Mouse (Mus musculus): ENCODE data around the gene Kpna7. TPM values are rescaled to one million over a fixed set of nuclear protein-coding genes. Genes with fewer than 3 reads are reported as not detected.
A peak's percentile ranks its signal among the peaks of the same experiment; 100 is the strongest.
"Not testable (repeated sequence)": the region's sequence is repeated elsewhere in the genome, so short reads cannot be mapped to it uniquely, and the experiment has no call there.

Kpna7 gene
- polyA plus RNA-seq, 1 experiment = not detected

- no peak for TF ChIP-seq CTCF (IDR thresholded peaks at IDR 0.05; ENCODE audit: borderline replicate concordance, insufficient read depth, low read depth, low read length)
- no peak for TF ChIP-seq POLR2A (IDR thresholded peaks at IDR 0.05; ENCODE audit: borderline replicate concordance, insufficient read depth, low read length)
- H3K4me1 ChIP-seq (ENCODE audit: control insufficient read depth, insufficient read depth, low read length) = no peaks in the 10 kb centered on the region
- H3K27me3 ChIP-seq (ENCODE audit: control insufficient read depth, insufficient read depth, low read length) = no peaks in the 10 kb centered on the region
- peak within 1 kb of the TSS; percentile 24 for H3K4me3 ChIP-seq (replicated peaks; ENCODE audit: insufficient read depth, low read depth, low read length)
- WGBS = 2% methylated on average over 53 of the region's 53 CpGs
- H3K27ac ChIP-seq (ENCODE audit: insufficient read depth, low read length) = no peak within 1 kb of the TSS
- DNase-seq = no peak
Observed at GRCm38 (mm10) chr5:145114071-145114605, 30.3 kb upstream of the Kpna7 start, which contains the start of gene Arpc1b. Gene Arpc1b, plus strand, starts transcription at chr5:145114215.

GRCm38 (mm10) chr5:145113416-145113815 is 29.6 kb upstream of the Kpna7 start:
- H3K4me3 ChIP-seq (replicated peaks; ENCODE audit: insufficient read depth, low read depth, low read length) = no peak overlapping the region
- DNase-seq = no peak
- no peak overlapping the region for H3K27ac ChIP-seq (ENCODE audit: insufficient read depth, low read length)
- no peaks in the 10 kb centered on the region for H3K4me1 ChIP-seq (ENCODE audit: control insufficient read depth, insufficient read depth, low read length)
- no peaks in the 10 kb centered on the region for H3K27me3 ChIP-seq (ENCODE audit: control insufficient read depth, insufficient read depth, low read length)
- WGBS = 50% methylated on average over 2 of the region's 2 CpGs
- TF ChIP-seq POLR2A (IDR thresholded peaks at IDR 0.05; ENCODE audit: borderline replicate concordance, insufficient read depth, low read length) (no peak), CTCF (IDR thresholded peaks at IDR 0.05; ENCODE audit: borderline replicate concordance, insufficient read depth, low read depth, low read length) (no peak)

GRCm38 (mm10) chr5:145112566-145112965 is 28.7 kb upstream of the Kpna7 start:
- Histone ChIP-seq H3K27ac (ENCODE audit: insufficient read depth, low read length) (no peak overlapping the region), H3K27me3 (ENCODE audit: control insufficient read depth, insufficient read depth, low read length) (no peaks in the 10 kb centered on the region), H3K4me3 (replicated peaks; ENCODE audit: insufficient read depth, low read depth, low read length) (no peak overlapping the region), H3K4me1 (ENCODE audit: control insufficient read depth, insufficient read depth, low read length) (no peaks in the 10 kb centered on the region)
- TF ChIP-seq POLR2A (IDR thresholded peaks at IDR 0.05; ENCODE audit: borderline replicate concordance, insufficient read depth, low read length) (no peak), CTCF (IDR thresholded peaks at IDR 0.05; ENCODE audit: borderline replicate concordance, insufficient read depth, low read depth, low read length) (no peak)
- no peak for DNase-seq
- 75% methylated on average over 8 of the region's 8 CpGs for WGBS

- no peak for TF ChIP-seq CTCF (IDR thresholded peaks at IDR 0.05; ENCODE audit: borderline replicate concordance, insufficient read depth, low read depth, low read length)
- DNase-seq = no peak
- H3K4me1 ChIP-seq (ENCODE audit: control insufficient read depth, insufficient read depth, low read length) = no peaks in the 10 kb centered on the region
- H3K27ac ChIP-seq (ENCODE audit: insufficient read depth, low read length) = no peak overlapping the region
- H3K4me3 ChIP-seq (replicated peaks; ENCODE audit: insufficient read depth, low read depth, low read length) = no peak overlapping the region
- 90% methylated on average over 6 of the region's 6 CpGs for whole genome bisulfite sequencing
- no peaks in the 10 kb centered on the region for H3K27me3 ChIP-seq (ENCODE audit: control insufficient read depth, insufficient read depth, low read length)
Observed at GRCm38 (mm10) chr5:145110401-145110800, 26.6 kb upstream of the Kpna7 start.

GRCm38 (mm10) chr5:145105694-145106275 is 22.0 kb upstream of the Kpna7 start:
- Histone ChIP-seq H3K4me3 (replicated peaks; ENCODE audit: insufficient read depth, low read depth, low read length) (no peak overlapping the region), H3K27ac (ENCODE audit: insufficient read depth, low read length) (no peak overlapping the region), H3K27me3 (ENCODE audit: control insufficient read depth, insufficient read depth, low read length) (no peaks in the 10 kb centered on the region), H3K4me1 (ENCODE audit: control insufficient read depth, insufficient read depth, low read length) (no peaks in the 10 kb centered on the region)
- WGBS = 64% methylated on average over 9 of the region's 9 CpGs
- no peak for TF ChIP-seq POLR2A (IDR thresholded peaks at IDR 0.05; ENCODE audit: borderline replicate concordance, insufficient read depth, low read length)
- no peak for TF ChIP-seq CTCF (IDR thresholded peaks at IDR 0.05; ENCODE audit: borderline replicate concordance, insufficient read depth, low read depth, low read length)
- DNase-seq = no peak

- Histone ChIP-seq H3K27ac (ENCODE audit: insufficient read depth, low read length) (0 out of 2 replicates have a peak overlapping the region, but pooled peaks have one; percentile 22), H3K4me3 (replicated peaks; ENCODE audit: insufficient read depth, low read depth, low read length) (no peak overlapping the region), H3K27me3 (ENCODE audit: control insufficient read depth, insufficient read depth, low read length) (no peaks in the 10 kb centered on the region), H3K4me1 (ENCODE audit: control insufficient read depth, insufficient read depth, low read length) (no peaks in the 10 kb centered on the region)
- 74% methylated on average over 9 of the region's 9 CpGs for WGBS
- peak in 1 of 2 experiments; percentile 30 for DNase-seq
- no peak for TF ChIP-seq CTCF (IDR thresholded peaks at IDR 0.05; ENCODE audit: borderline replicate concordance, insufficient read depth, low read depth, low read length)
- no peak for TF ChIP-seq POLR2A (IDR thresholded peaks at IDR 0.05; ENCODE audit: borderline replicate concordance, insufficient read depth, low read length)
Observed at GRCm38 (mm10) chr5:145104328-145104727, 20.5 kb upstream of the Kpna7 start.

GRCm38 (mm10) chr5:145102706-145103105 is 18.9 kb upstream of the Kpna7 start:
- no peaks in the 10 kb centered on the region for H3K4me1 ChIP-seq (ENCODE audit: control insufficient read depth, insufficient read depth, low read length)
- H3K27me3 ChIP-seq (ENCODE audit: control insufficient read depth, insufficient read depth, low read length) = no peaks in the 10 kb centered on the region
- H3K27ac ChIP-seq (ENCODE audit: insufficient read depth, low read length) = no peak overlapping the region
- 93% methylated on average over 4 of the region's 4 CpGs for WGBS
- H3K4me3 ChIP-seq (replicated peaks; ENCODE audit: insufficient read depth, low read depth, low read length) = no peak overlapping the region
- DNase-seq = no peak
- TF ChIP-seq POLR2A (IDR thresholded peaks at IDR 0.05; ENCODE audit: borderline replicate concordance, insufficient read depth, low read length) (no peak), CTCF (IDR thresholded peaks at IDR 0.05; ENCODE audit: borderline replicate concordance, insufficient read depth, low read depth, low read length) (no peak)

- not testable (repeated sequence) for DNase-seq; H3K4me3 ChIP-seq (replicated peaks; ENCODE audit: insufficient read depth, low read depth, low read length); H3K27me3 ChIP-seq (ENCODE audit: control insufficient read depth, insufficient read depth, low read length); H3K27ac ChIP-seq (ENCODE audit: insufficient read depth, low read length); H3K4me1 ChIP-seq (ENCODE audit: control insufficient read depth, insufficient read depth, low read length)
- WGBS = 96% methylated on average over 11 of the region's 11 CpGs
Observed at GRCm38 (mm10) chr5:145101451-145101850, 17.6 kb upstream of the Kpna7 start.
